Mouse (Mus musculus): ENCODE measurements at regions not wholly inside any gene's neighbourhood (a gene's known extent, or its start where the extent isn't known, plus 50 kb on each side); places are given as distances from the start of the nearest gene placed in this dataset.
"Not testable (repeated sequence)": the region's sequence is repeated elsewhere in the genome, so short reads cannot be mapped to it uniquely, and the experiment has no call there.

- no peak for DNase-seq (ENCODE audit: low read depth, low spot score)
- POLR2A ChIA-PET: no interaction called here
- in situ Hi-C loops (cut with MboI; ENCODE audit: low pct_unique_long_range_greater_than_20kb): no loop called here
- no peaks in the 10 kb centered on the region for H3K27me3 ChIP-seq
- ATAC-seq: no peak
- no peak for TF ChIP-seq CTCF (IDR thresholded peaks at IDR 0.05)
- CTCF ChIA-PET: interaction anchor here (1.9 kb wide), 1 partner anchor 11 kb away, joined by 5 read pairs; no protein-coding TSS in a partner anchor
These were observed 57.2 kb downstream of the Foxa2 start for GRCm38 (mm10) chr2:147989616-147990015.

- no peak for ATAC-seq
- ChIA-PET CTCF (interaction anchor here (1.9 kb wide), 1 partner anchor 12 kb away, joined by 5 read pairs; no protein-coding TSS in a partner anchor), POLR2A (no interaction called here)
- in situ Hi-C loops (cut with MboI; ENCODE audit: low pct_unique_long_range_greater_than_20kb): no loop called here
- no peaks in the 10 kb centered on the region for H3K27me3 ChIP-seq
- DNase-seq (ENCODE audit: low read depth, low spot score): no peak
- no peak for TF ChIP-seq CTCF (IDR thresholded peaks at IDR 0.05)
These were observed 58.2 kb downstream of the Foxa2 start for GRCm38 (mm10) chr2:147988586-147988985.

- TF ChIP-seq CTCF (IDR thresholded peaks at IDR 0.05): no peak
- no peaks in the 10 kb centered on the region for H3K27me3 ChIP-seq
- ATAC-seq: no peak
- POLR2A ChIA-PET: no interaction called here
- CTCF ChIA-PET: no interaction called here
- in situ Hi-C loops (cut with MboI; ENCODE audit: low pct_unique_long_range_greater_than_20kb): no loop called here
- DNase-seq (ENCODE audit: low read depth, low spot score): no peak
These were observed 61.6 kb downstream of the Foxa2 start for GRCm38 (mm10) chr2:147985261-147985575.

GRCm38 (mm10) chr2:147984547-147985260, 62.1 kb downstream of the Foxa2 start:
- in situ Hi-C loops (cut with MboI; ENCODE audit: low pct_unique_long_range_greater_than_20kb): no loop called here
- CTCF ChIA-PET: no interaction called here

GRCm38 (mm10) chr2:147980929-147981479, 65.8 kb downstream of the Foxa2 start:
- in situ Hi-C loops (cut with MboI; ENCODE audit: low pct_unique_long_range_greater_than_20kb): no loop called here
- no peaks in the 10 kb centered on the region for H3K27me3 ChIP-seq
- no peak for TF ChIP-seq CTCF (IDR thresholded peaks at IDR 0.05)
- ChIA-PET CTCF (no interaction called here), POLR2A (no interaction called here)
- peak; percentile 46 for ATAC-seq
- DNase-seq (ENCODE audit: low read depth, low spot score): no peak

More at GRCm38 (mm10) chr2:147984547-147985260, 62.1 kb downstream of the Foxa2 start:
- ATAC-seq: no peak
- POLR2A ChIA-PET: no interaction called here
- TF ChIP-seq CTCF (IDR thresholded peaks at IDR 0.05): no peak
- no peaks in the 10 kb centered on the region for H3K27me3 ChIP-seq
- DNase-seq (ENCODE audit: low read depth, low spot score): no peak

- DNase-seq (ENCODE audit: low read depth, low spot score) (no peak), ATAC-seq (no peak)
- in situ Hi-C loops (cut with MboI; ENCODE audit: low pct_unique_long_range_greater_than_20kb): no loop called here
- no peak for TF ChIP-seq CTCF (IDR thresholded peaks at IDR 0.05)
- H3K27me3 ChIP-seq: no peaks in the 10 kb centered on the region
- CTCF ChIA-PET: no interaction called here
- POLR2A ChIA-PET: no interaction called here
These were observed 66.4 kb downstream of the Foxa2 start for GRCm38 (mm10) chr2:147980408-147980807.

- ChIA-PET CTCF (no interaction called here), POLR2A (no interaction called here)
- no peak for TF ChIP-seq CTCF (IDR thresholded peaks at IDR 0.05)
- ATAC-seq (no peak), DNase-seq (ENCODE audit: low read depth, low spot score) (no peak)
- no peaks in the 10 kb centered on the region for H3K27me3 ChIP-seq
- in situ Hi-C loops (cut with MboI; ENCODE audit: low pct_unique_long_range_greater_than_20kb): no loop called here
These were observed 67.0 kb downstream of the Foxa2 start for GRCm38 (mm10) chr2:147979660-147980364.

- TF ChIP-seq CTCF (IDR thresholded peaks at IDR 0.05): no peak
- H3K27me3 ChIP-seq: no peaks in the 10 kb centered on the region
- no peak for DNase-seq (ENCODE audit: low read depth, low spot score)
- in situ Hi-C loops (cut with MboI; ENCODE audit: low pct_unique_long_range_greater_than_20kb): no loop called here
- ChIA-PET POLR2A (no interaction called here), CTCF (no interaction called here)
- no peak for ATAC-seq
These were observed 67.8 kb downstream of the Foxa2 start for GRCm38 (mm10) chr2:147979001-147979400.

GRCm38 (mm10) chr2:147974776-147975175, 72.0 kb downstream of the Foxa2 start:
- no peak for ATAC-seq

GRCm38 (mm10) chr2:147968671-147969070, 78.1 kb downstream of the Foxa2 start:
- no peak for ATAC-seq

More at GRCm38 (mm10) chr2:147974776-147975175, 72.0 kb downstream of the Foxa2 start:
- ChIA-PET POLR2A (no interaction called here), CTCF (no interaction called here)
- no peak for DNase-seq (ENCODE audit: low read depth, low spot score)
- in situ Hi-C loops (cut with MboI; ENCODE audit: low pct_unique_long_range_greater_than_20kb): no loop called here
- H3K27me3 ChIP-seq: no peaks in the 10 kb centered on the region
- TF ChIP-seq CTCF (IDR thresholded peaks at IDR 0.05): no peak

GRCm38 (mm10) chr2:147967829-147968529, 78.8 kb downstream of the Foxa2 start:
- ChIA-PET POLR2A (no interaction called here), CTCF (no interaction called here)
- in situ Hi-C loops (cut with MboI; ENCODE audit: low pct_unique_long_range_greater_than_20kb): no loop called here
- peaks cover 8% of the 10 kb centered on the region for H3K27me3 ChIP-seq
- no peak for TF ChIP-seq CTCF (IDR thresholded peaks at IDR 0.05)
- DNase-seq (ENCODE audit: low read depth, low spot score) (no peak), ATAC-seq (no peak)

More at GRCm38 (mm10) chr2:147968671-147969070, 78.1 kb downstream of the Foxa2 start:
- CTCF ChIA-PET: no interaction called here
- H3K27me3 ChIP-seq: peaks cover 7% of the 10 kb centered on the region
- TF ChIP-seq CTCF (IDR thresholded peaks at IDR 0.05): no peak
- in situ Hi-C loops (cut with MboI; ENCODE audit: low pct_unique_long_range_greater_than_20kb): no loop called here
- POLR2A ChIA-PET: no interaction called here
- DNase-seq (ENCODE audit: low read depth, low spot score): no peak

- in situ Hi-C loops (cut with MboI; ENCODE audit: low pct_unique_long_range_greater_than_20kb); CTCF ChIA-PET; POLR2A ChIA-PET; H3K27me3 ChIP-seq; ATAC-seq; DNase-seq (ENCODE audit: low read depth, low spot score): not testable (repeated sequence)
These were observed 83.5 kb downstream of the Foxa2 start for GRCm38 (mm10) chr2:147963284-147963683.
